Mouse (Mus musculus): Measurements from ENCODE around the gene Ankrd31. TPM values are rescaled to one million over a fixed set of nuclear protein-coding genes. Genes with fewer than 3 reads are reported as not detected.
"Not testable (repeated sequence)": the region's sequence is repeated elsewhere in the genome, so short reads cannot be mapped to it uniquely, and the experiment has no call there.

Gene Ankrd31
- total RNA-seq, 1 experiment: 1.4 TPM

- Histone ChIP-seq H3K9ac (ENCODE audit: insufficient read depth, low read depth, low read length, poor library complexity, severe bottlenecking) (no peak overlapping the region), H3K36me3 (ENCODE audit: control insufficient read depth, insufficient read depth, low read length, poor library complexity, severe bottlenecking) (no peaks in the 10 kb centered on the region), H3K27ac (ENCODE audit: insufficient read depth, low read depth, low read length, poor library complexity, severe bottlenecking) (no peak overlapping the region), H3K4me3 (ENCODE audit: insufficient read depth in 1 of 2, low read depth in 1 of 2, low read length in 2 of 2, poor library complexity in 1 of 2, severe bottlenecking in 1 of 2) (no peak overlapping the region), H3K4me1 (ENCODE audit: control insufficient read depth in 2 of 2, insufficient read depth in 2 of 2, low read length in 2 of 2, poor library complexity in 1 of 2) (peaks cover 0 to 4% of the 10 kb centered on the region in 2 experiments; a peak in 2 of 4 replicates), H3K9me3 (ENCODE audit: control insufficient read depth, insufficient read depth, low read depth, low read length) (no peaks in the 10 kb centered on the region)
- TF ChIP-seq CHD2 (IDR thresholded peaks at IDR 0.05; ENCODE audit: low read depth, low read length): no peak
- no peak for TF ChIP-seq MAFK (IDR thresholded peaks at IDR 0.05; ENCODE audit: insufficient read depth, low read depth, low read length)
- no peak for TF ChIP-seq ZC3H11A (IDR thresholded peaks at IDR 0.05; ENCODE audit: borderline replicate concordance, low read depth, low read length)
- no peak for TF ChIP-seq ZNF384 (IDR thresholded peaks at IDR 0.05; ENCODE audit: low read depth, low read length)
- no peak for DNase-seq (ENCODE audit: low read depth, low spot score)
- in situ Hi-C loops (cut with MboI; ENCODE audit: low sequenced_read_pairs in 2 of 2, unreplicated experiment in 2 of 2): no loop called here
Measured at GRCm38 (mm10) chr13:96937059-96937558, 189.0 kb downstream of the Ankrd31 start.

GRCm38 (mm10) chr13:96939680-96940079 lies 191.6 kb downstream of the Ankrd31 start:
- Histone ChIP-seq H3K4me3 (ENCODE audit: insufficient read depth in 1 of 2, low read depth in 1 of 2, low read length in 2 of 2, poor library complexity in 1 of 2, severe bottlenecking in 1 of 2) (no peak overlapping the region), H3K9ac (ENCODE audit: insufficient read depth, low read depth, low read length, poor library complexity, severe bottlenecking) (no peak overlapping the region), H3K9me3 (ENCODE audit: control insufficient read depth, insufficient read depth, low read depth, low read length) (no peaks in the 10 kb centered on the region), H3K27ac (ENCODE audit: insufficient read depth, low read depth, low read length, poor library complexity, severe bottlenecking) (no peak overlapping the region), H3K4me1 (ENCODE audit: control insufficient read depth in 2 of 2, insufficient read depth in 2 of 2, low read length in 2 of 2, poor library complexity in 1 of 2) (peaks cover 0 to 4% of the 10 kb centered on the region in 2 experiments; a peak in 2 of 4 replicates), H3K36me3 (ENCODE audit: control insufficient read depth, insufficient read depth, low read length, poor library complexity, severe bottlenecking) (no peaks in the 10 kb centered on the region)
- TF ChIP-seq HCFC1 (IDR thresholded peaks at IDR 0.05; ENCODE audit: borderline replicate concordance, insufficient read depth, low read length) (no peak), ZC3H11A (IDR thresholded peaks at IDR 0.05; ENCODE audit: borderline replicate concordance, low read depth, low read length) (no peak), ZNF384 (IDR thresholded peaks at IDR 0.05; ENCODE audit: low read depth, low read length) (no peak), CHD2 (IDR thresholded peaks at IDR 0.05; ENCODE audit: low read depth, low read length) (no peak), MAFK (IDR thresholded peaks at IDR 0.05; ENCODE audit: insufficient read depth, low read depth, low read length) (no peak)
- in situ Hi-C loops (cut with MboI; ENCODE audit: low sequenced_read_pairs in 2 of 2, unreplicated experiment in 2 of 2): no loop called here
- no peak for DNase-seq (ENCODE audit: low read depth, low spot score)

GRCm38 (mm10) chr13:96941481-96941880 lies 193.4 kb downstream of the Ankrd31 start:
- H3K27ac ChIP-seq (ENCODE audit: insufficient read depth, low read depth, low read length, poor library complexity, severe bottlenecking); DNase-seq (ENCODE audit: low read depth, low spot score); in situ Hi-C loops (cut with MboI; ENCODE audit: low sequenced_read_pairs in 2 of 2, unreplicated experiment in 2 of 2); H3K9me3 ChIP-seq (ENCODE audit: control insufficient read depth, insufficient read depth, low read depth, low read length); H3K4me1 ChIP-seq (ENCODE audit: control insufficient read depth in 2 of 2, insufficient read depth in 2 of 2, low read length in 2 of 2, poor library complexity in 1 of 2); H3K4me3 ChIP-seq (ENCODE audit: insufficient read depth in 1 of 2, low read depth in 1 of 2, low read length in 2 of 2, poor library complexity in 1 of 2, severe bottlenecking in 1 of 2); H3K36me3 ChIP-seq (ENCODE audit: control insufficient read depth, insufficient read depth, low read length, poor library complexity, severe bottlenecking): not testable (repeated sequence)
- H3K9ac ChIP-seq (ENCODE audit: insufficient read depth, low read depth, low read length, poor library complexity, severe bottlenecking): peak overlapping the region; percentile 13; the same call in 1 of the 2 replicates

GRCm38 (mm10) chr13:96943571-96943970 lies 195.5 kb downstream of the Ankrd31 start:
- TF ChIP-seq CHD2 (IDR thresholded peaks at IDR 0.05; ENCODE audit: low read depth, low read length) (no peak), ZC3H11A (IDR thresholded peaks at IDR 0.05; ENCODE audit: borderline replicate concordance, low read depth, low read length) (no peak), ZNF384 (IDR thresholded peaks at IDR 0.05; ENCODE audit: low read depth, low read length) (no peak), HCFC1 (IDR thresholded peaks at IDR 0.05; ENCODE audit: borderline replicate concordance, insufficient read depth, low read length) (no peak), MAFK (IDR thresholded peaks at IDR 0.05; ENCODE audit: insufficient read depth, low read depth, low read length) (no peak)
- no peak overlapping the region for H3K9ac ChIP-seq (ENCODE audit: insufficient read depth, low read depth, low read length, poor library complexity, severe bottlenecking)
- no peaks in the 10 kb centered on the region for H3K36me3 ChIP-seq (ENCODE audit: control insufficient read depth, insufficient read depth, low read length, poor library complexity, severe bottlenecking)
- no peak for DNase-seq (ENCODE audit: low read depth, low spot score)
- H3K27ac ChIP-seq (ENCODE audit: insufficient read depth, low read depth, low read length, poor library complexity, severe bottlenecking): no peak overlapping the region
- in situ Hi-C loops (cut with MboI; ENCODE audit: low sequenced_read_pairs in 2 of 2, unreplicated experiment in 2 of 2): no loop called here
- no peaks in the 10 kb centered on the region for H3K9me3 ChIP-seq (ENCODE audit: control insufficient read depth, insufficient read depth, low read depth, low read length)
- H3K4me1 ChIP-seq (ENCODE audit: control insufficient read depth in 2 of 2, insufficient read depth in 2 of 2, low read length in 2 of 2, poor library complexity in 1 of 2): peaks cover 0 to 4% of the 10 kb centered on the region in 2 experiments; a peak in 2 of 4 replicates
- no peak overlapping the region for H3K4me3 ChIP-seq (ENCODE audit: insufficient read depth in 1 of 2, low read depth in 1 of 2, low read length in 2 of 2, poor library complexity in 1 of 2, severe bottlenecking in 1 of 2)

DNA sequence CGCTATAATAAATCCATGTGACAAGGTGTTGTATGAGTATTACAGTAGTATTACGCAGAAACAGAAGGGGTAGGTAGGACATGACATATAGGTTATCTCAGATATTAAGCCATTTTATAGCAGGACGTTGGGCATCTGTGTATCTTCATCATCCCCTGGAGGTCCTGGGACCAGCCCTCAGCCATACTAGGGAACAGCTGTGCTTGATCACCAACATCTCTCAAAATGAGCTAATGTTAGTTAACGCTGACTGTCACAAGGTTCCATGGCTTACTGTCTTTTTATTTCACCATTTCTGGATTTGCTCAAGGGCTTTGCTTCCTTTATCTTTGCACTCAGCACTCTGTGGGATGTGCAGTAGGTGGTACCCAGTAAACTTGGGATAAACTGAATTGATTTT lies 197.7 kb downstream of the Ankrd31 start:
- DNase-seq (ENCODE audit: low read depth, low spot score): no peak
- no peak overlapping the region for H3K27ac ChIP-seq (ENCODE audit: insufficient read depth, low read depth, low read length, poor library complexity, severe bottlenecking)
- H3K4me3 ChIP-seq (ENCODE audit: insufficient read depth in 1 of 2, low read depth in 1 of 2, low read length in 2 of 2, poor library complexity in 1 of 2, severe bottlenecking in 1 of 2): no peak overlapping the region
- no peaks in the 10 kb centered on the region for H3K9me3 ChIP-seq (ENCODE audit: control insufficient read depth, insufficient read depth, low read depth, low read length)
- TF ChIP-seq ZC3H11A (IDR thresholded peaks at IDR 0.05; ENCODE audit: borderline replicate concordance, low read depth, low read length): no peak
- TF ChIP-seq ZNF384 (IDR thresholded peaks at IDR 0.05; ENCODE audit: low read depth, low read length): no peak
- TF ChIP-seq HCFC1 (IDR thresholded peaks at IDR 0.05; ENCODE audit: borderline replicate concordance, insufficient read depth, low read length): no peak
- no peak for TF ChIP-seq MAFK (IDR thresholded peaks at IDR 0.05; ENCODE audit: insufficient read depth, low read depth, low read length)
- TF ChIP-seq CHD2 (IDR thresholded peaks at IDR 0.05; ENCODE audit: low read depth, low read length): no peak
- peaks cover 0 to 4% of the 10 kb centered on the region in 2 experiments; a peak in 2 of 4 replicates for H3K4me1 ChIP-seq (ENCODE audit: control insufficient read depth in 2 of 2, insufficient read depth in 2 of 2, low read length in 2 of 2, poor library complexity in 1 of 2)
- no peaks in the 10 kb centered on the region for H3K36me3 ChIP-seq (ENCODE audit: control insufficient read depth, insufficient read depth, low read length, poor library complexity, severe bottlenecking)
- in situ Hi-C loops (cut with MboI; ENCODE audit: low sequenced_read_pairs in 2 of 2, unreplicated experiment in 2 of 2): no loop called here
- no peak overlapping the region for H3K9ac ChIP-seq (ENCODE audit: insufficient read depth, low read depth, low read length, poor library complexity, severe bottlenecking)

All from ES-E14 (cell line).